Mouse (Mus musculus) brain, embryonic 18.5 days (tissue): ENCODE measurements at regions not wholly inside any gene's neighbourhood (a gene's known extent, or its start where the extent isn't known, plus 50 kb on each side); places are given as distances from the start of the nearest gene placed in this dataset.

Experiments used
- DNase-seq: peaks from one replicate; pipeline ENCODE4 v3.0.0-alpha.2; 2012; ENCODE audit warnings: low read depth, low spot score

DNA sequence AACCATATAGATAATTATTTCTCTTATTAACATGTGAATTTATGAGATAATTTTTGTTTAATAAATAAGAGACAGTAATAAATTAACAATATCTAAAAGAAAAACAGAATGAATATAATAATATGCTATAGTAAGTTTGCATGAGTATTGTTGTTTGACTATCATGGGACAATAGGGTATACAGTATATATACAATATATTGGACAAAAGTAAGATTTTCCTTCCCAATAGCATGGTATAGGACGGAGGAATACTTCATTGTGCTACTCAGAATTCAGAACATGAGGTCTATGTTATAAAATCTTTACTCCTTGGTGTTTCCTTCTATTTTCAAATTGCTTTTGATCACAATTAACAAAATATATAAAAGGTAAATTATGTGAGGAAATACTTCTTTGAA lies 771.0 kb upstream of the Pcdh20 start:
- no peak for DNase-seq

DNA sequence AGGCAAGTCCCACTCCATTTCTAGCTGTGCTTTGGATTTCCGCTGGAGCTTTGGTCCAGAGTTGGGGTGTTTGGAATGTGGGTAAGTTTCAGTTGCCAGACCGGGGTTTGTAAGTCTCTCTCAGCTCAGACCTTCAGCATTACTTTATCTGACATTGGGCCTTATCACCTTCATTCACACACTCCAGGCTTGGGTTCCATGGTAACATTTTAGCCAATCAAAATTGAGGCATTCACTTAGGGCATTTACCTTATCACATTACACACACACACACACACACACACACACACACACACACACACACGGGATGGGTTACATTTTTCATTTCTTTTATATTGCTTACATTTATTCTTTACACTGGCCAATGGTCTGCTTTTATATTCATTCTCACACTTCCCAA lies 765.3 kb upstream of the Pcdh20 start:
- DNase-seq = no peak

DNA sequence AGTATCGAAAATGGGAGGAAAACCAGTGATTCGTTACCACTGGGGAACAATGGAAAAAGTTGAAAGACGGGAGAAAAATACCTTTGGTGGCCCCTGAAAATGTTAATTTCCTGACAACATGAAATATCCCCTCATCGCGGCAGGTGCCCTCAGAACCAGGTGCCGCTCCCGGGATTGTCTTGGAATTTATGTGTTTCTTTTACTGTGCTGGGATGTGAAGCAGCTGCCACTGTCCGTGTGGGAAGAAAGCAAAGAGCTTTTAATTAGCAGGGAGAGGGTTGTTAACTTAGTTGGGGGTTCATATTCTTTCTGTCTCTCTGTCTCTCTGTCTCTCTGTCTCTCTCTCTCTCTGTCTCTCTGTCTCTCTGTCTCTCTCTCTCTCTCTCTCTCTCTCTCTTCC lies 759.3 kb upstream of the Pcdh20 start:
- no peak for DNase-seq

DNA sequence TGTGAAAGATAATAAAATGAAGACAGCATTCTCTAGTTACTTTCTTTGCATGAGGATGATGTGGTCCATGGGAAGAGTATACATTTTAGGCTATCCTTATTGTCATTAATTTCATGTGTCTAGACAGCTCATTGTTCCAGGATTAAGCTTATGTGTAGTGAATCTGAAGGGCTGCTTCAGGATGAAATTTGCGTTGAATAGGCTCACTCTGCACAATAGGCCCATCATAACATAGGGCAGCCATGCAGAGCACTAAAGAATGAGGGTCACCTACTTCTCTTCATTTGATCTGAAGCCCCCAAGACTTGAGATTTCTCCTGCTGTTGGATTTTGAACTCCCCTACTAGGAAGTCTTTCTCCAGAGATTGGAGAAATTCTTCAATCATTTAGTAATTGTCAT lies 746.2 kb upstream of the Pcdh20 start:
- no peak for DNase-seq

DNA sequence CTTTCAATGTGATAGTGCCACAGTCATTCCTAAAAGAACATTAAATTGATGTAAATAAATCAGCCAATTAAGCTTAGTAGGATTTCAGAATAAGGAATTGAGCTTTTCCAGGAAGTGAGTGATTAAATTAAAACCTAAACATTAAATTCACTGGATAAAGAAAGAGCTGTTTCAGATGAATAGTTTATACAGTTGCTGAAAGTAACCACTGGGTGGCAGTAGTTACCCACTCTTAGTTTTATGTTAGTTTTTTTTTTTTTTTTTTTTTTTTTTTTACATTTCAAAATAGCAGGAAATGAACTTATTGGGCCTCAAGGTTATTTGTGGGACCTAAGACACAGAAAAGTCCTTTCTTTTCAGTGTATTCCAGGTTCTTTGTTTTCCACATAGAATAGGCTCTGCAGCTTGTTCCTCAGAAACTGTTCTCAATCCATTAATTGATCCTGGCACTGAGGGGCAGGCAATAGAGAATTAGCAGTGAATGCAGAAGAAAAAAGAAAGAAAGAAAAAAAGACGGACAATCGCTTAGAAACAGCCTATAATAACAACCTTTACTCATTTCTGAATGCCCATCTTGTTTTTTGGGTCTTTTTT lies 710.3 kb upstream of the Pcdh20 start:
- DNase-seq = no peak

DNA sequence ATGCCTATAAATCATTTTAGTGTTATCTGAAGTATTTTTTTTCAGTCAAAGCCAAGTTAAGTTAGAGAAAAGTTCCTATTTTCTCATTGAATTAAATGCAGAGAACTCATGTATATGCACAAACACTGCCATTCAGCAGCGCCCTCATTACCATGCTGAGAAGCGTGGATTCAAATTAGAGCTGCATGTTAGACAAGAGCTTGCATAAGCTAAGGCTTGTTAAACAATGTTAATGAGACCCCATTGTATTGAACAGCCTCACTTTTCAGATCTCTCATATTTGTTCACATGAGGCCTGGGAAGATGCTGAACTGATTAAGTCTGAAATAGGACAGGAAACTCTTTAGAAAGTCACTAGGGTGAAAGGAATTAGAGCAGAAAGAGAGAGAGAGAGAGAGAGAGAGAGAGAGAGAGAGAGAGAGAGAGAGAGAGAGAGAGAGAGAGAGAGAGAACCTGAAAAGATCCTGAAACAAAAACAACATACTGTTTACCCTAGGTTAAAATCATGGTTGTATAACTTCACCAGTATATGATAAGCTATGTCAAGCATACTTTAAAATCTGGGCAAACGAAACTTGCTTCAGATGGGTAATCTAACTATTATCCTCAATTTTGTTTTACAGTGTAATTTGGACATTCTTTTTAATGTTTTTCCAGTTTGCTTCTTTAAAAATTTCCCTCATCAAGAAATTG lies 671.9 kb upstream of the Pcdh20 start:
- peak; percentile 10 for DNase-seq

DNA sequence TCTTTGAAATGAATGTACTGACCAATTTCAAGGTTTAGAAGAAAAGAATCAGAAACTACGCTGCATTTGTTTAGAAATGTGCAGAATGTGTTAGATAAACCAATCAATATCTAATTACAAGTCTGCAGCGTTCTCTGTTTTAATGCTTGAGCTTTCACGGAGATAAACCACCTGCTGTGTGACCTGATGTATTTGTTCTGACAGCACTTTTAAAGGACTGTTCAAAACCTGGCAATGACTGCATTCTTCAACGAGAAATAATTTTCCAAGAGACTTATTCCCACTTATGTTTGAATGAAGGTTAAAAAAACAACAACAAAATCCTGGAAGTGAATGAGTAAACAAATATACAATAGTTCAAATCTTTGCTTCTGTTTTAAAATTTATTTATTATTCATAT lies 628.1 kb upstream of the Pcdh20 start:
- no peak for DNase-seq

DNA sequence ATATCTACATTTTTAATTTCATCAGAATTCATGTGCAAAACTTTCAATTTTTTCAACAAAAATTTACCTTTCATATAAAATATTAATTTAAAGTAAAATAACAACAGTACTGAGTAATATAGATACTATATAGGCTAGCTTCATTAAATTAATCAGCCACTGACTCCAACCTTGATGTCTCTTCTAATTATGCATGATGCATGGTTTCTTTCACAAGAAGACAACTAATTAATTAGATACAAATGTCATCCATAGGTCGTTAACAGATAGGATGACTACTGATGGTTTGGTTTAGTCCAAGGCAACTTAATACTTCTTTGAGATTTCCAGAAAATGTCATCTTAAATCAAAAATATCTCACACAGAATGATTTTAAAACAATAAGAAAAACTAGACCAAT lies 618.5 kb upstream of the Pcdh20 start:
- DNase-seq = no peak

DNA sequence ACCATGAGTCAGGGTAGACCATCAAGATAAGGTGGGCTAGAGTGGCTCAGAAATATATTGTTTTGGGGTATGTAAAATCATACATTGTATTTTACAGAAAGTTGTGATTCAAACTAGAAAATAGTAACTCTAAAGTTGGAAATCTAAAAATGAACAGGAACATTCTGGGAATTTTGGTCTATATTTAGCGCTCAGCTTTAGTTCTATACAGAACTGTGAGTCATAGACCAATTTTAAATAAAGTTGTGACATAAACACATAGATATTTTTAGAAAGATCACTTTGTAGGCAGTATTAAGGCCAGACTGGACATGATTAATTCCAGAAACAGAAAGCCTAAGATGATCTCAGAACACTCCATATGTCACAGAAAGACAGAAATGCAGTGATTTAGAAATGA lies 604.8 kb upstream of the Pcdh20 start:
- DNase-seq = no peak

DNA sequence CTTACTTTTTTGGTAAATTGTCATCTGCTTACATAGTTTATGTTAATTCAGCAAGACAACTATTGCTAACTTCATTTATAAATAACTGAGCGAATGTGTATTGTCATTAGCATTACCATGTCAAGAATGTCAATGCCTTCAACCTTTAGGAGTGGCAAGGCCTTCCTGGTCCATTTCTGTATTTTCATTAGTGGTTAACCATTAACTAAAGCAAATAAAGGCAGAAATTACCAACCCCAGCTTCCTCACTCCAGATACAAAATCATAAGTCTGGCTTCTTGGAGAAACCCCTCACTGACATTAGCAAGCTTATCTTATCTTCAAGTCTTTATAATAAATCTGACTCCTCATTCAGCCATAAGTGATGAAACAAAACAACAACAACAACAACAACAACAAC lies 592.8 kb upstream of the Pcdh20 start:
- no peak for DNase-seq

DNA sequence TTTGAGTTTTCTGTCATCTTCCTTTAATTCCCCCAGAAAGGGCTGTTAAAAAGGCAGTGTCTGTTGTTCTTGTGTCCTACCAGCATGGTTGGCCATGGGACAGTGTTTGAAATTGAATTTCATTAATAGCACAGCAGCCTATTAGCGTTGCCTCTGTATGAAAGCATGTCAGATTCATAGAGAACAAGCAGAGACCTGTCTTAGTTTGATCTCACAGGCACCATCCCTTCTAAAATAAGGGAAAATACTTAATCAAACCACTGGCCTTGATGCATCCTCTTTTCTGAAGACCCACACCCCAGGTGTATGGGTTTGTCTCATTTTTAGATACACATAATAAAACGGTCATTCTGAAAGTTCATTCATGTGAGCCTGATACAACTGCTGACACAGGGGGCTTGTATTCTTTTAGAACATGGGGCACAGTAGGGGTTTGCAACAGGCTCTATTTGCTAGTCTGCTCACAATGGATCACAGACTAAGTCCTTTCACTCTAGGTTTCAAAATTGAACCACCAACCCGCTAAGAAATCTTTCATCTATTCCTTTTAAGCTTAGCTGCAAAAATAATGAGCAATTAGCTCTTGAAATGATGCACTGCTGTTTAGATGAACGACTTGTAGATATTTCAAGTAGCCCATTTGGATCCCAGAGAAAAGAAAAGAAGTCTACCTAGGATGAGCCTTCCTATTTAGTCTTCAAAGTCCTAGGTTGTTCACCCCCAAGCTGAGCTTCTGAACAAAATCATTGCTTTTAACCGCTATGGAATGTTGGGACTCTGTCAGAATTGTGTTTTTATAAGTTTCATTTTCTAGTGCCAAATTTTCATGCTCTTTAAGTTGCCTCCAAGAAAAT lies 591.6 kb upstream of the Pcdh20 start:
- DNase-seq = no peak

DNA sequence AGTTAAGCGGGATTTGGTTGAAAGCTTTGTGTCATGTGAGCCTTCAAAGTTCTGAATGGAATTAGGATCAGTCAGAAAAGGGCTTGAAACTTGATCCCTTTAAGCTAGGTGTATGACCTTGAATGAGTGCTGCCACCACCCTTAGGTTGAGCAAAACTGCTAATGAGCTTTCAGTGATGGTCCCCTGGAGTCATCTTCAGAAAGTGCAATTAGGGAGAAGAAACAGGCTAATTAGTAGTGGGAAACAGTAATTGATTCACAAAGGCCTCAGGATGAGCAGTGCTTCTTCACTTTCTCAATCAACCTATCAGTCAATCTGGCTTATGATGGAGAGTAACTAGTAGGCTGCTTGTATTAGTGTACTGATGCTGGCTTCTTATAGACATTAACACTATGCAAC lies 590.1 kb upstream of the Pcdh20 start:
- no peak for DNase-seq

DNA sequence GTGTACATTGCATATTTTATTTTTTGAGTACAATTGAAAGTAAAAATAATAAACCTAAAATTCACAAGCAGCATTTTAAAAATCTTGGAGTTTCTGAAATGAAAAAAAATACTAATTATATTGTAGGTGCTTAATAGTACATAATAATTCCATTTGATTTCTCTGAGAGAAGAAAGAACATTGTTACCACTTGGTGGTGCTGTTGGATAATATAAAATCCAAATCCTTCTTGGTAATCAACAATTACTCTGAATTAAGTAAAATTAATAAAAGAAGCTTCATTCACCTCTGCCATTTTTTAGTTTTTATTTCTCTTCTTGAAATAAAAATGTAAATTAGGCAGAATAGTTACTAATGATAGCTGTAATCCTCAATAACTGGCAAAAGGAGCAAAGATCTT lies 563.2 kb upstream of the Pcdh20 start:
- DNase-seq = peak; percentile 8

DNA sequence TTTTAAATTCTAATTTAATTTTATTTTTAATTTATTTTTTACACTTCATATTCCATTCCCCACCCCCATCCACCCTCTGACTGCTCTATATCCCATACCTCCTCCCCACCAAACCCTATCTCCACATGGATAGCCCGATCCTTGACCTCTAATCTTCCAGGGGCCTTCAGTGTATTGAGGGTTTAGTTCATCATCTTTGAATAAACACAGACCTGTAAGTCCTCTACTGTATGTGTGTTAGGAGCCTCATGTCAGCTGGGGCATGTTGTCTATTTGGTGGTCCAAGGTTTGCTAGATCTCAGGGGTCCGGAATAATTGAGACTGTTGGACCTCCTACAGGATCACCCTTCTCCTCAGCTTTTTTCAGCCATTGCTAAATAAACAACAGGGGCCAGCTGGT lies 540.2 kb upstream of the Pcdh20 start:
- no peak for DNase-seq

DNA sequence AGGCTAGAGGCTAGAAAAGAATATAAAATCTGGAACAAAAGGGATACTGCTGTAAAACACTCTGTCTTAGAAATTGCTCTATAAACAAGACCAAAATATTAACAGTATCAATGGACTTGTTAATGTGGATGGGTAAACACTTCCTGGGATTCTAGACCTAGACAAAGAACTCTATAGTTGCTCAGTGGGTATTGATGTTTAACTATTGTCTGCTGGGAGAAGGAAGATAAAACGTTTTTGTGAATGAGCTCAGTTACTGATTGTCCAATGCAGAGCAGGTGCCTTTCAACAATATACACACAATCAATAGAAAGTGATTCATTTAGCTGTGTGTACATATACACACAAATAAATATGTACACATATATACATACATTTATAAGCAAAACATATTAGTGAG lies 538.5 kb upstream of the Pcdh20 start:
- no peak for DNase-seq

DNA sequence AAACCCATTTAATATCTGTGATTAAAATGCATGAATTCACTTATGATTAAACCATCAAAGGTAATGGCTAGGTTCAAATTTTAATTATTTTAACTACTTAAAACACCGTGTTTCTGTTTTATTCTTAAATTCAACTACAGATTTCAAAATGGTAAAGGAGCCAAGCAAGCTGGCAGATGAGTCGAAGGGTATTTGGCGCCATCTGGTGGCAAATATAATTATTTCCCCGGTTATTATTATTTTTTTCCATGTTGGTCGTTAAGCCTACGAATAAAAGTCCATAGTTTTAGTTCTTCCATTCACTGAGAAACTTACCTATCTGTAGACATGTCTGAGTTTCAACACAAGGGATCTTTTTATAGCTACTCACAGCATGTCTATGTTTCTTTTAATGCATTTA lies 510.7 kb upstream of the Pcdh20 start:
- peak; percentile 24 for DNase-seq

DNA sequence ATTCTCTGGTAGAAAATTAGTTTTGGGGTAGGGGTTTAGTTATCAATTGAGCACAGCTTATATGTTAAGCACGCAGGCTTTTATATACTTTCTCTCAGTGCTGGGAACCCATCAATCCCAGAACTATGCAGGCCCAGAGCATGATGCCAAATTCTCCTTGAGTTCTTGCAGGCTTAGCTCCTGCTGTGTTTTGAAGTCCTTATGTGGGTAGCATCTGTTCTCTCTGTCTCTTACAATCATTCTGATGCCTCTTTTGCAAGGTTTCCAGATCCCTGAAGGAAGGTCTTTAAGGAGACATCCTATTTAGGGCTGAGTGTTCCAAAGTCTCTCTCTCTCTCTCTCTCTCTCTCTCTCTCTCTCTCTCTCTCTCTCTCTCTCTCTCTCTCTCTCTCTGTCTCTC lies 504.8 kb upstream of the Pcdh20 start:
- DNase-seq = peak; percentile 6

DNA sequence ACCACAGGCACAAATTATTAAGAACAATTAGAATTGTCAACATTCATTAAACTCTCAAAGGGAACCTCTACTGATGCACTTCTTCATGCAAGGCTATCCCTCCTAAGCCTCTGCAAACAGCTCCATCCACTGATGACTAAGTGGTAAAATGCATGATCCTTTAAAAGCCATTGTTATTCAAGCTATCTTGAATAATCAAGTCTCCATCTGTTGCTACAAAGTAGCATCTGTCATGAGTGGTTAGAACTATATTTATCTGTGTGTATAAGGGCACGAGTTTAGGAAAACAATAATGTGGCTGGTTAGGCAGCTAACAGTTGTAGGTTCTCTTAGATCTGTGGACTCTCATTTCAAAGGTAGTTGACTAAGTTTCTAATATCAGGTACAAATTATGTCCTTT lies 463.4 kb upstream of the Pcdh20 start:
- no peak for DNase-seq
